Mouse (Mus musculus): ENCODE results near the gene Cblb.

Gene Cblb

DNA sequence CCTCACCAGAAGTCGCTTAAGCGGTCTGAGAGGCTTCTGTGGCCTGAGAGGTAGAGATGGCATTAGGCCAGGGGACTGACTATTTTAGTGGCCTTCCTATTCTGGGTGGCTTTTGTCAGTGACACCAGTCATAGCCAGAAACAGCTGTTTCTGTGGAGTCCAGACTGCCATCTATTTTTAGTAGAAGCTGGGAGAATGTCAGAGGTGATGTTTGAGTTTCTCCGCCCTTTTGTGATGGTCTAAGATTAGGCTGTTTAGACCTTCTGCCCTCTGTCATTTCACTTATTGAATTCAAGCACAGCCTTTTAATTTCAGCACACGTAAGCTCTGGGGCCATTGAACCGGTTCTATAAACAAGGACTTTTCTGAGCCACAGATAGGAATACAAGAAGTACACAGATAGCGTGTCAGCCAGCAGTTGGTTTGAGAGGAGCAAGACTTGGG lies 40.8 kb downstream of the Cblb start:
- DNase-seq (ENCODE audit: low spot score in 2 of 2) = no peak

DNA sequence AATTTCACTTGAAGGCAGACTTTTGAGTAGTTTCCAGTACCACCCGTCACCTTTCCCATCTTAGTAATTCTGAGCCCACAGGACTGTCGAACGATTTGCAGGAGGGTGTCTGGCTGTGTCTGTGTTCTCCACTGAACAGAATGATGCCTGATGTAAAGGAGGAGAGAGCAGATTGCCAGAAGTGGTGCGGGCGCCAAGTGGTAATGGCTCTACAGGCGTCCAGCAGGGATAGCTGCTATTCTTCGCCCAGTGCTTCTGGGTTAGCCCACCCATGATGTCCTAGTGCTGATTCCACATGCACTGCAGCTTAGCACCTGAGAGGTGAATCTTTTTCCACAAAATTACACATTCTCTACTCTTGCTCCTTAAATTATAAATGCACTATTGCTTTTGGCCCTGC lies 45.6 kb downstream of the Cblb start:
- no peak for DNase-seq (ENCODE audit: low spot score in 2 of 2)

DNA sequence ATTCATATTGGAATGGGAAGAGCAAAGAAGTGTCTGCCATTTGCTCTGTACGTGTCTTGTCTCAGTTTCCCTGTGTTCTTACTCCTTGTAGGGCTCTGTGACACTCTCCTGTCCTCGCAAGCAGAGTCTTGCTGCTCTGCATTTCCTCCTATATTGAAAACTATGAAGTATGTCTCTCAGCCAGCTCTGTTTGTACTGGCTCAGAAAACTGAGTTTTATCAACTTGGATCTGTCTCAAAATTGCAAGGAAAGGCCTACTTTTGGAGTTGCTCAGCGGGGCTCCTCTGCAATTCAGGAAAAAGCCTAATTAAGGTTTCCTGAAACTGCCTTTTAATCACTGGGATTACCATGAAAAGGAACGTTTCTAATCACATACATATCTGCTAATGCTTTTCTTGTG lies 46.9 kb downstream of the Cblb start:
- no peak for DNase-seq (ENCODE audit: low spot score in 2 of 2)

DNA sequence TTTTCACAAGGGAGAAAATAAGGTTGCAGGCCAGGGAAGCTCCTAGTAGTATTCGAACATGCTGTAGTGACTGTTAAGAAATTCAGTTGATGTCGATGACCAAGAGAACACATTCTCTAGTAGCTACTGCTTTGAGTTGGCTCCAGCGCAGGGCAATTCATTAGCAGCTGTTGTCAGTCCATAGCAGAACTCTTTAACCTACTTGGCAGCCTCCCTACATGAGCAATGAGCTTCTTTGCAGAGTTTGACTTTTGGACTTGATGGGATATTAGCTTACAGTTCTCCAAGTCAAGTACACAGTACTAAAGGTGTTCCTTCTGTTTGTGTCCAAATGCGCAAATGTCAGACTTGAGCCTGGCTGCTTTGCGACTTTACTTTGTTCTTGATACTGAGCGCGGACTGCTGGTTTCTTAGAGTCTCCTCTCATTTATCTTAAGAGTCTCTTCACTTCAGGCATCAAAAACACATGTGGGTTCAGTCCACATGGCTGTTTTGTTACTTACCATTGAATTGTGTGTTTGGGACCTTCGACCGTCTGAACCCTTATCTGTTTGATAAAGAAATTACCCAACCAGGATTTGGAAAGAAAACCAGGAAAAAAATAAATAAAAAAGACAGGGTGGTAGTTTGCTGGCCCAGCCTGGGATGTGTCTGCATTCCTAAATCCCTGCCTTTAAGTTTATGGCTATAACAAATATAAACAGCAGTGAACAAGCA lies 47.9 kb downstream of the Cblb start:
- no peak for DNase-seq (ENCODE audit: low spot score in 2 of 2)

DNA sequence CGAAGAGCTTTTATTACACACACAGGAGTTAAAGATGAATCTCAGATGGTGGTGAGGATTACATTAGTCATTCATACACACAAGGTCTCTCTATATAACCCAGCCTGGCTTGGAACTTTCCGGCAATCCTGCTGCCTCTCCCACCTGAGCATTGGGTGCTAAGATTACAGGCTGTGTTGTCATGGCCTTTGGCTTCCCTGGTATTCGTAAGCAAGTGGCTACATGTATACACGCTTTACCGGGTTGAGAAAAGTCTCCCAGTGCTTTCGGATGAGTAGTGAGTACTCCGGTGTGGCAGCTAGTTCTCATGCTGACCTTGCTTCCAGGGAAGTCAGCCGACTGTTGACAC lies 48.4 kb downstream of the Cblb start:
- DNase-seq (ENCODE audit: low spot score in 2 of 2) = no peak

DNA sequence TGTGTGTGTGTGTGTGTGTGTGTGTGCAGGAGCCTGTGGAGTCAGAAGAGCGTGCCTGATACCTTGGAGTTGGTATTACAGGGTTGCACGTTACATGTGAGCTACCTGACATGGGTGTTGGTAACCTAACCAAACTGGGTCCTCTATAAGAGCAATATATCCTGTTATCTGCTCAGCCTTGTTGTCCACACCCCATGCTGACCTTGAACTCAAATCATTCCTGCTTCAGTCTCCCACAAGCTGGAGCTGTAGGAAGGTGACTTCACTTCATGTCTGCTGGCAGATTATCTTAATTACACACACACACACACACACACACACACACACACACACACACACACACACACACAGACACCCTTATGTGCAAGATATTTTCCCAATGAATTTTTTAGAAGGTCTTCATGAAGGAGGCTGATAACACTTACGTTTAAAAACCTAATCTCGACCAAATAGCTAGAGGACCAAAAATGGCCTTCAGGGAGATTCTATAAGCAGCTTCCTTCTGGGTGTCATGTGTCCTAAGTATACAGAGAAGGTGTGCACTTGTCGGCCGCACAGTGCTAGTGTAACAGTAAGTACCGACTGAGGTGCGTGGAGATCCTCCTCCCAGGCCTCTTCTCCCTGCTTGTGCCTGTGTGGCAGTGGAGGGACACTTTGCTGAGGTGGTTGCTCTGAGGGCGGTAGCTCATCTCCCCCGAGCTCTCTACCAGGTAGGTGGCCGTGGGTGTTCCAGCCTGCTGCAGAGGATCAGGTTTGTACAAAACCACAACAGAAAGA lies 49.8 kb downstream of the Cblb start:
- DNase-seq (ENCODE audit: low spot score in 2 of 2) = no peak

DNA sequence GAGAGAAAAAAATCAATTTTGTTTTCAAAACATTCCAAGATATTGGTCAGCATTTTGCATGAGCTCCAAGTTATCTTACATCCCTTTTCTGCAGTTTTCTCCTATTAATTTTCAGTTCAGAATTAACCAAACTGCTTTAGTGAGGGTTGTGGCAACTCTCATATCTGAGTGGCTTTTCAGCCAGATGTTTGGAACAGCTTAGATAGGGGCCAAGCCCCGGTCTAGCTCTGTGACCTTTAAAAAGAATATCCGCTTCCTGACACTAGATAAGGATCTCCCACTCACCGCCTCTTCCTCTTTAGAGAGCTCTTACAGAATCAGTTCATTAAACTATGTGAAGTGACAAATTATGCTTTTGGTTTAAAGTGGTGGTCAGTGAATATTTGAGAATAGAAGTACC lies 50.7 kb downstream of the Cblb start:
- DNase-seq (ENCODE audit: low spot score in 2 of 2) = no peak

DNA sequence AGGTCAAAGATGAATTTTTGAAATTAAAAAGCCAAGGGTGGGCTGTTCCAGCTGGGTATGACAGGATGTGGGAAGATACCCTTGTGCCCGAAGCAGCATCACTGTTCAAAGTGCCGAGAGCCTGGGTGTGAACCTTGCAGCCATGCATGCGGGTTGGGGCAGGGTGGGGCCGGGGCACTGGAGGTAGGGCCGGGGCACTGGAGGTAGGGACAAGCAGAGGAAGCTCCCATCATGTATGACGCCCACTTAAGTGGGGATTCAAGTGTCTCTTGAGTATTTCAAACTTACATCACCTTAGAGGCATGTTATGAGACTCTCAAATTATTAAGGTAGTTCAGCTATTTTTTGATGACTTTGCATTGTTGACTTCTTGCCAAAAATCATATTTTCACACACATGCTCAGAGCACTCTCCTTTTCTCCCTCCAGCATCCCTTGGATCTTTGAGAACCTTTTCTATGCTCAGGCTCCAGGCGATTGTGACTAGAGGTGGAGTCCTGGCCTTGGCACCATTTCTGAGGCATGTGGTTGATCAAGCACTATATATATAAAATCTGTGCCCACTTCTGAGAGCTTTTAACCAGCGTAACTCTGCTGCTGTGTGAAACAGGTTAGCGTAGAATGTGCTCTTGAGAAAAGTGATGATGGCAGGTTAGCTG lies 55.9 kb downstream of the Cblb start:
- no peak for DNase-seq (ENCODE audit: low spot score in 2 of 2)

DNA sequence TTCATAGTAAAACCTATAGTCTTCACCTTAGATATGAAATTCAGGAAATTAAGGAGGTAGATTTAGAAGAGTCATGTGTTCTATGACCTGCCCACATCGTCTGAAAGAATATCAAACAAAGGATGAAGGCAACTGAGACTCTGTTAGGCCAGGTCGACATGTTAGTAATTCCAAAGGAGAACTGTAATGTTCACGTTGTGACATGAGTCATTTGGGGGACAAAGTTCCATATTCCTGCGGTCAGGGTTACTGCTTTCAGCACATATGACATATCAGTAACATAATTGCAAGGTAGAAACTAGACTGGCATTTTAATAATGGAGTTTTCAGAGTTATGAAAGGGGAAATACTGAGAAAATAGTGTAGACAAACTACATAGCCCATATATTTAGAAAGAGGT lies 58.3 kb downstream of the Cblb start:
- no peak for DNase-seq (ENCODE audit: low spot score in 2 of 2)

DNA sequence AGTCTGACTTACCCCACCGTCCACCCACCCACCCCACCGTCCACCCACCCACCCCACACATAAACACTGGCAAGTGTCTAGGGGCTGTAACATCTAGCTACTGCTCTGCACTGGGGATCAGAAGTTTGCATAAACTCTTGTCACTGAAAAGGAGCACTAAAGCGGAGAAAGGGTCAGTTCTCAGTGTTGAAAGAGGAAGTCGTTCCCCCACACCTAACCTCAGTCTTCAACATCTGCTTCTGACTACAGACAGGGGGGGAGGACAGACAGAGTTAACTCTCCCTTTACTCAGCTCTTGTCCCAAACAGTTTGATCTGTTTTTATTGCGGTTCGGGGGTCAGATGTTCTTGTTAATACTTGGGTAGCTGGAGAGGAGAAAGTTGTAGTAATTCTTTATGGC lies 59.9 kb downstream of the Cblb start:
- DNase-seq (ENCODE audit: low spot score in 2 of 2) = no peak

DNA sequence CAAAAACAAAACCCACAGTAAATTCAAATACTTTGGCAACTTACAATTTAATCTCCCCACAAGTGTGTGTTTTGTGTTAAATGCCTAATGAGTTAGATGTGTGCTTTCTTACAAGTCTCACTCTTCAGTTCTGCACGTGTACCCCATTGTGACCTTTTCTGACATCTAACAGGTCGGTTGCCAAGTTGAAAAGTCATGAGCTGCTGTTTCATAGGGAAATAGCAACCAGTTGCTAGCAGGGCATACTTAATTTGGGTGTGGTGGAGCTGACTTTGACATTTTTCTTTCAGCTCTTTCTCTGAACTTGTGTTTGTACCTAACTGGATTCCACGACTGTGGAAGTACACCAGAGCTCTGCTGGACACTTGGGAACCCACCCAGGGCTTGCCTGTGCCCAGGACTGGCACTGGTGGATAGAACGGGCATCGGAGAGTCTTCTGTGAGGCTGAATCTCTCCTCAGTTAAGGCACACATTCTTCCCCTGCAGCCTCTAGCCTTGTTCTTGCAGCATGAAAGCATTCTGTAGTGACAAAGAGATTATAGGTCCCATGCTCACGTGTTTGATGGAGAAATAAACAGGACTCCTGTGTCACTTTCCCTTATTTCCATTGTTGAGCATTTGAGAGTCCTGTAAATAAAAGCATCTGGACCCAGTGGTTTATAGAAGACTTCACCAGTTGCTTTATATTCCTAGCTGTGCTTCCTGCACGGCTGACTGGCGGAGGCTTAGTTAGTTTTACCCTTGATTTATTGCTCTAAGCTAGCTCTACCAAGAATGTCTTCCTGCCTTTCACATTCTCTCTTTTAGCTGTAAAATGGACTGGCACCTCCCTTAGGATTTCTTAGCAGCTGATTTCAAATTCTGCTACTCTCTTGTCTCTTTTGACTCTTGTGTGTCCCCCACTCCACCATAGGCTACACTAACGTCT lies 62.6 kb downstream of the Cblb start:
- DNase-seq (ENCODE audit: low spot score in 2 of 2) = no peak

DNA sequence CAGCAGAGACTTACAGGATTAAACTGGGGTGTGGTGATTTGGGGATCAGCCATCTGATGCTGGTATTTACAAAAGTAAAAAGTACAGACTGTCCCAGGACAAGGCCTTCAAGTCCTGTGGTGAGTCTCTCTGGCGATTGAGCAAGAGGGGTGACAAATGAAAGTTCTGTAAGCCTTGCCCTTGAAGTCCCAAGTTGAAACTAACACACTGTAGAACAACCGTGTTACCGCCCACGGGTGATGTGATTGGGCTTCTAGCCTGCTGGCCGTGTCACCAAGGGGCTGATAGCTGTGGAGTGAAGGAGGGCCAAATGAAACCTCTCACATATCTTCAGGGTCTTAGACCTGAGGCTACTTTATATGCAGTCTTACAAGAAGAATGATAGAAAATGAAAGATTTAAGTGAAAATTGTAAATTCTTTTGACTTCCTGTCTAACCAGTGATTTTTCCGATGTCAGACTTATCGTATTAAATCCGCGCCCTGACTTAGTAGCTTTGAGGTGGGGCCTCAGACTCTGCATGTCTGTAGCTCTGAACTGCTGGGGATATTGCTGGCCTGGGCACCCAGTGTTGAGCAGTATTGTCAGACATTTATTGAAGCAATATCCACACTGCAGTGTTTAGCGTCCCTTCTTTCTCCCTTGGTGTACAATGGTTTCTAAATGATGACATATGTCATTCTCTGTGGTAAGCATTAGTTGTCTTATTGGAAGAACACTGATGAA lies 63.9 kb downstream of the Cblb start:
- DNase-seq (ENCODE audit: low spot score in 2 of 2) = no peak

DNA sequence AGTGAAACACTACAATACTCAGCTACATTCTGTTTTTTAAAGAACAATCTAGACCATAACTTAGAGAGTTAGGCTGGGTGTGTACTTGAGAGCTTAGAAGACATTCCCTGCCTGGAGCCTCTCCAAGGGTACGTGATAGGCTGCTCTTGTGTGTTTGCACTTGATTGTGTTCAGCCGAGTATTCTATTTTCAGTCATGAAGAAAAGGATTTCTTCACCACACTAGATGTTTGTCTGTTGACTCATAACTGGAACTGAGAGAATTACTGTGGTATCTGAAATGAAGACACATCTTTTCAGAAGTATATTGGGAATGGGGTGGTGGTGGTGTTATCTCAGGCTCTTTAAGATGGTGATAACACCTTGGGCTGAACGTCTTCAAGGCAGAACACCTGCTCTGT lies 64.6 kb downstream of the Cblb start:
- DNase-seq (ENCODE audit: low spot score in 2 of 2) = no peak

DNA sequence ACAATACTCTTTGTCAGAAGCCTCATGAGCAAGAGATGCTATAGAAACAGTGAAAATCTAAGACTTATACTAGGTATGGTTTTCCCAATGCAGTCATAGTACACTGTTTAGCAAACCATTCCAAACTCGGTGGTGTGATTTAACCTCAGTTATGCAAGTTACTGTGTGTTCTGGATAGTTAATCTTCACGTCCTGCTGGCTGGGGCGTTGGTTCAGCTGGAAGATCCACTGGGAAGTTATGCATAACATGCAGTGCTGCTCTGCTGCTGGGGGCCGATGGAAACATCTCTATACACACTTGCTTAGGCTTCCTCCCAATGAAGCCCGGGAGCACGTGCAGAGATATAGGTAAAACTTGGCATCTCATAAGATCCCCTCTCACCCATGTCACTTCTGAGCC lies 69.4 kb downstream of the Cblb start:
- no peak for DNase-seq (ENCODE audit: low spot score in 2 of 2)

DNA sequence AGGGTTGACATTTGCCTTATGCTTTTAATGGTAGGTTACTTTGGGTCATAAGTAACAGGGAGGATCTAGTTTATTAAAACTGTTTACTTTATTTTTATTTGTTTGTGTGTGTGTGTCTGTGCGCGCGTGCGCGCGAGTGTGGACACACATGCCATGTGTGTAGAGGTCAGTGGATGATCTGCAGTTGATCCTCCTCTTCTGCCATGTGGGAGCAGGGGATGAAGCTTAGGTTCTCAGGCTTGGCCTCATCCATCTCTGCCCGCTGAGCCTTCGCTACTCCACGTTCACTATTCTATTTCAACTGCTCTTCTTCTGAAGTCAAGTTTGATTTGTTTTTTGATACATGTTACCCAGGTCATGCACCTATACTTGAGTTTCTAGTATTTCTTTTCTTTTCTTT lies 73.6 kb downstream of the Cblb start:
- DNase-seq (ENCODE audit: low spot score in 2 of 2) = no peak

DNA sequence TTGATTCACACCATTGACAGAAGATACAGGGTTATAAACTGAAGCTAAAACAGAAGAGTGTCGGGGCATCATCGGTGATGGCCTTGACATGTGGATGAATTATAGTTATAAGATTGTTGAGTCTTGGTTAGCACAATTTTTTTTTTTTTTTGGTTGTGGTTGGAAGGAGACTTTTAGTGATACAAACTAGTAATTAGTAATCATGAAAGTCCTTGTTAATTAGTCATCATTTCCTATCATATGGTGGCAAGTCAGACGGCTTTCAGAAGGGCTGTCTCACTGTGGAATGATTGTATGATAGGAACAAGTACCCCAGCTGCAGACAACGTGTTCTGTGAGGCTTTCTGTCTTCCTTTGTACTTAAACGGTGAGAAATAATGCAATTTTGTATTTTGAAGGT lies 76.8 kb downstream of the Cblb start:
- no peak for DNase-seq (ENCODE audit: low spot score in 2 of 2)

DNA sequence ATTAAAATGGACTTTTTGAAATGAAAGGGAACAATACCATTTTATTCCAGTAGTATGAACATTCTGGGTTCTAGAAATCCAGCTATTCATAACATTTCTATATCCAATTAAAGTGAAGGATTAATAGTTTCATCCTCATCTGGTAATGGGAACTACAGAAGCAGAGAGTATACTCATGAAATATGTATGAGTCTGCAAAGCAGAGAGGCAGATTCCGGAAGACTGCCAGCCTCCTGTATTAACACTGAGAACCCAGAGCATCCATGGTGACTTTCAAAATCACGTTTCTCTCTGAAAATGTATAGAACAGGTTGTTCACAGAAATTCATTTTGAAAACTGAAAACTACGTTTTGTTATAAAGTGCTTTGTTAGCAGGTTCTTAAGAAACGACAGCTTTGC lies 83.4 kb downstream of the Cblb start:
- peak in 1 of 2 experiments; percentile 22 for DNase-seq (ENCODE audit: low spot score in 2 of 2)

DNA sequence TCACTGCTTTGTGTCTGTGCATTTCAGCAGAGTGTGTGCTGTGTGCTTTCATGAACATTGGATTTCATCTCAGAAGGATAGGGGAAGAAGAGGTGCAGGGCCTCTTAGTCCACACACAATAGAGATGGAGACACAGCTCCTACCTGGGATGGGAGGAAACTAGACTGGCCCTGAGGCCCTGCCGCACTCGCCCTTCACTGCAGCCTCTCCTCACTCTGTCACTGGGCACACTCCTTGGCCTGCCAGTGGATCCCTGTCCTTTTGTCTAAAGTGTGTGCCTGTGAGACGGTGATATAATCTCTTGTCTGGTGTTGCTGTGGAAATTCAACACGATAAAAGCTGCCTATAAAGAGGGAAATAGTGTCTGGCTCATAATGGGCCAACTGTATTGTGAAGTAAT lies 88.0 kb downstream of the Cblb start:
- DNase-seq (ENCODE audit: low spot score in 2 of 2) = no peak

DNA sequence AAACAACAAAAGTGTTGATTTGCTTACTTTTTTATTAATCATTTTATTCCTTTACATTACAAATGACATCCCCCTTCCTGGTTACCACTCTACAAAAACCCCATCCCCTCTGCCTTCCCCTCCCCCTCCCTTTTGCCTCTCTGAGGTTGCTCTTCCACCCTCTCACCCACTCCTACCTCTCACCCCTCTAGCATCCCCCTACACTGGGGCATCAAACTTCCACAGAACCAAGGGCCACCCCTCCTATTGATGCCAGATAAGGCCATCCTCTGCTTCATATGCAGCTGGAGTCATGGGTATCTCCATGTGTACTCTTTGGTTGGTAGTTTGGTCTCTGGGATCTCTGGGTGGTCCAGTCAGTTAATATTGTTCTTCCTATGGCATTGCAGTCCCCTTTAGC lies 93.9 kb downstream of the Cblb start:
- DNase-seq (ENCODE audit: low spot score in 2 of 2) = no peak

DNA sequence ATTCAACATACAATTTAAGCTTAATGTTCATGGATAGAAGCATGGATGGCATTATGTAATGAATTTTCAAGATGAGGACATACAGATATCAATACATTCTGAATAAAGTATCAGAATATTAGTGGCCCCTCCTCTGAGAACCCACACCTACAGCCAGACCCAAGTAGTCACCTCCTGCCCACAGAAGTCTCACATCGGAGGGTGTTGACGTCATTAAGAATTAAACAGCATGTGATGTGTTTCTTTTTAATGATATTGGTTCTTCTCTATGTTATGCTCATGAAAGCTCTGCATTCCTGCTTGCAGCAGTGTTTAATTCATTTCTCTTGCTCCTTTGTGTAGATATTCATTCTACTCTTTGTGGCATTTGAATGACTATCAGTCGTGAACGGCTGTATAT lies 94.9 kb downstream of the Cblb start:
- DNase-seq (ENCODE audit: low spot score in 2 of 2) = no peak

DNA sequence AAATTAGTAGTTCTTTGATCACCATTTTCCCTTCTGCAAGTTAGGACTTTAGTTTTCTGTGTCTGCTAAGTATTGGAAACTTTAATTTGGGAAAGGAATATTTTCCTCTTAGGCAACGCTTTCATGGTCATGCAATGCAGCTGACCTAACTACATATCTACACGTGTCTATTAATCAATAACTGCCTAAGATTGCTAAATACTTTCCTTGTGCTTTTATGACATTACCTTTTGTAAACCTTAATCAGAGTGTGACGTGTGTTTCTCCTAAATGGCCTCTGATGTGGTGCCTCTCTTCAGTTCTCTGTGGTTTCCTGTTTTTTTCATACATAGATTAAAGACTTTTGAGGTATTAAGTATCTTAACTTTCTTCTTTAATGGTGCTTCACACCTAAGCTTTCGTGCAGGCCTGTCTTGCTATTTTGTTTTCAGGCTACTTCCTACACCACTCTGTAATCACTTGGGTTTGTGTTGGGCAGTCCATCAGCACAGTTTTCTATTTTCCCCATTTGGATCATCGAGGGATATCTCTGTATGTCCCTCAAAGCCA lies 98.4 kb downstream of the Cblb start:
- DNase-seq (ENCODE audit: low spot score in 2 of 2) = no peak
